Mouse (Mus musculus): Measurements from ENCODE around the gene Arhgap35.

The Arhgap35 gene

DNA sequence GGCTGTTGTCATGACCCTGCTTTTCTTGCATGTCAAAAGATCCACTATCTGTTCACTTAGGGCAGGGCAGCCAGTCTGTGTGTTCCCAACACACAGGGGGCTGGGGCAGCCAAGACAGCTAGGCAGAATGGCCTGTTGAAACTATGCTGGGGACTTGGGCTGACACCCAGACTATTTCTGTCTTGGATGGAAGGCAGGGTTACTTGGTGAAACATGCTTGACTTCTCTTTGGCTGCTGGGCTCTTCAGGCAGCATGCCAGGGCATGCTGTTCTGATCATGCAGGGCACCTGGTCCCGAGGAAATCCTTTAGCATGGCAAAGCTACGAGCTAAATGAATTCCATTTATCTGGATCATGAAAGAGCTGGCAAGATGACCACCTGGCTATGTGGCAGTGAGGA lies 90.5 kb downstream of the Arhgap35 start:
- DNase-seq (ENCODE audit: low read depth, low spot score): no peak

DNA sequence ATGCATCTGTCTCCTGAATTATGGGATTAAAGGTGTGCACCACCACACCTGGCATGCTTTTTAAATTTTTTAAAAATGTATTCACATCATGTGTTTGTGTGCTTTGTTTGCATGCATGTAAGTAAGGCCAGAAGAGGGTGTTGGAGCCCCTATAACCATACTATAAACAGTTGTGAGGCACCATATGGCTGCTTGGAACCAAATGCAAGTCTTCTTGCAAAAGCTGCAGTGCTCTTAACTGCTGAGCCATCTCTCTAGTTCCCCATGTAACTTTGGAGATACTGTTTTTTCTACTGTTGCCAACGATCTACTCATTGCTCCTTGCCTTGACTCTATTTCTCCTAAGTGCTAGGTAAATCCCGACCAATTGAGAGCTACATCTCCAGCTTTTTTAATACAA lies 95.5 kb downstream of the Arhgap35 start:
- no peak for DNase-seq (ENCODE audit: low read depth, low spot score)

DNA sequence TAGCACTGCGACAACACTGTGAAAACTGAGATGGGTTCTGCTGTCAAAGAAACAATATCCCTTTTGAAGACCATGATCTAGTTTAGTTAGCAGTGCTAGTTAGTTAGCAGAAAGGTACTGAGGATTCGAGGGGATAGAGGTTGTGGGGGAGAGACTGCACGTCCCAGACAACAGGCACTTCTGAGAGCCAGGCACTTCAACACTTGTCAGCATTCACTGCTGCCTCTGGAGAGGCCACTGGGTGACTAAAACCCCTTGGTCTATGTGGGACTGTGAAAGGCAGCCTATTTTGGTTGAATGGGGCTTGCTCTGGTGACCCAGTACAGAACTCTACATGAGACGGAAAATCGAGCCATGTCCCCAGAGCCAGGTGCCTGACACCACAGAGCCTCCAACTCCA lies 97.6 kb downstream of the Arhgap35 start:
- no peak for DNase-seq (ENCODE audit: low read depth, low spot score)

DNA sequence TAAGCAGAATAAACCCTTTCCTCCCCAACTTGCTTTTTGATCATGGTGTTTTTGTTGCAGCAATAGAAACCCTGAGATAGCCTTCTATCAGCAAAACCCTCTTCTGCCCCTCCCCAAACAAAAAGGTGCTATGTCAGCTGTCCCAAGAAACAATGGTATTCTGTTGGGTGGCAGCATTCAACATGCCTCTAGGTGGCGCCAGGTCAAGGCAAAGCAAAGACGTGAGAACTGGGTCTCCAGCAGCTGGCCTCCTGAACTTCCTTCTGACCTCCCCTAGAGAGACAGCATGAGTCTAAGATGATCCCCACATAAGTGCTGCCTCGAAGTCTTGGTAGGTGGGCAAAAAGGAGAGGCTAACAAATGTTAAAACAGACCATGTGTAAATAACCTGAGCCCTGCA lies 107.5 kb downstream of the Arhgap35 start:
- DNase-seq (ENCODE audit: low read depth, low spot score): peak; percentile 54

DNA sequence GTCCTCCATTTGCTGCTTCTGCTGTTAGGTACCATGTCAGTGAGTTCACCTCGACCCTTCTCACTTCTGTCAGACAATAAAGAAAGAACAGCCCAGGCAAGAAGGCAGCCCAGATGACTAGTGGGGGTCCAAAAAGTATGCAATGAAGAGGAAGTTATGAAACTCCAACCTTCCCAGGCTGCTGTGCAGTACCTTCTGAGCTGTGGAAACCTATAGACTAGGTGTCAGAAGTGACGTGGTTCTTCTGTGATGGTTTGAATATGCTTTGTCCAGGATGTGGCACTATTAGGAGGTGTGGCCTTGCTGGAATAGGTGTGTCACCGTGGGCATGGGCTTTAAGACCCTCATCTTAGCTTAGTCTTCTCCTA lies 109.6 kb downstream of the Arhgap35 start:
- DNase-seq (ENCODE audit: low read depth, low spot score): no peak

DNA sequence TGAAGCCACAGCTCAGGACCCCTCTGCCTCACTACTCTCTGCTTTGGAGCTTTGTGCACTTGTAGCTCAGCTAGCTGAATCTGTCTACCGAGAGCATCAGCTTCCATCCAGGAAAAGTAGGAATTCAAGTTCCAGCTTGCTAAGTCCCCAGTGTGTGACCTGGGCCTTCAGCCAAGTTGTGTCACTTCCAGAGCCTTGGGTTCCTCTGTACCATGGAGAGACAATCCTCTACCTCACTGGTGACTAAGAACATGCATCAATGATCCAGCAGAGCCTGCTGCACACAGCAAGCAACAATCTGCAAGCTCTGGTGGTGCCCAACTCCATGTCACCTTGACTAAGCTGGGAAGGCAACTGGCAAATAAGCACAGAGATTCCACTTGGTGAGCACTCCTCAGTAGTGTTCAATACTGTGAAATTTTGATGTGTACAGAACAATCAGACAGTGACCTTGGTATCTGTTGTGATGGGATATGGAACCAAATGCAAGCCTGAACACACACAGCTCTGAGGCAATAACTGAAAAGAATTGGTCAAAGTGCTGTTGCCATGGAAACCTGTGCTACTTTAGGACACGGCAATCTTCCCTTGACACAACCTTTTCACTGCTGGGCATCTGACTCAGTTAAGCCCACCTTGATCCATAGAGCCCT lies 110.1 kb downstream of the Arhgap35 start:
- no peak for DNase-seq (ENCODE audit: low read depth, low spot score)

DNA sequence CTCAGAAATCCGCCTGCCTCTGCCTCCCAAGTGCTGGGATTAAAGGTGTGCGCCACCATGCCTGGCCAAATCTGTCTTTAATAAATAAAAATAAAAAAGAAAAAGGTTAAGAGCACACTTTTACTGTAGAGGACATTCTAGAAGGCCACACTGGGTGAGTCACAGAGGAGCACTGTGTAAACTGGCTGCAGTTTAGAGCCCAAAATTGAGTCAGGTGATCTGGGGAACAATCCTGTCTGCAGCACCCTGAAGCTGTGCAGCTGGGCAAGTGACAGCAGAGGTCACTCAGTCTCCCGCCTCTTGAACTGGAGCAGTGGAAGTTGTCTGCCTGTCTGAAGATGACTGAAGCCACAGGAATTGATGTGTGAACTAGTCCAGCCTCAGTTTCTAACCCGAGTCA lies 113.2 kb downstream of the Arhgap35 start:
- DNase-seq (ENCODE audit: low read depth, low spot score): no peak

DNA sequence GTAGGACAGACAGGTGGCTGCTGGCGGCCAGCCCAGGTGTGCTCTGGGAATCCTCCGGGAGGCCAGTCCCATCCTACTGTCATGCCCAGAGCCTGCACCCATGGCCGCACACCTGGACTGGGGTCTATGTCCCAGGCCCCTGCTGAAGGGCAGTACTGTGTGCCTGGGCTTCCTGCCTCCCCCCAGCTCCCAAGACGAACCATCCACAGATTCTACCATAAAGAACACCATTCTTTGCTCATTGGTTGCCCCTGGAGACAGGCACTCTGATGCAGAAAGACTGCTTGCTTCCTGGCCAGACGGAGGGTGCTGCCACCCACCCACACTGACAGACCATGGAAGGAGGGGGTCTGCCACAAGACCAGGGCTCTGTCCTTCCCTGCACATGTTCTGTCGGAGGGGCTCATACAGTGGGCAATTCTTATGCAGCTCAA lies 115.1 kb downstream of the Arhgap35 start:
- DNase-seq (ENCODE audit: low read depth, low spot score): no peak

DNA sequence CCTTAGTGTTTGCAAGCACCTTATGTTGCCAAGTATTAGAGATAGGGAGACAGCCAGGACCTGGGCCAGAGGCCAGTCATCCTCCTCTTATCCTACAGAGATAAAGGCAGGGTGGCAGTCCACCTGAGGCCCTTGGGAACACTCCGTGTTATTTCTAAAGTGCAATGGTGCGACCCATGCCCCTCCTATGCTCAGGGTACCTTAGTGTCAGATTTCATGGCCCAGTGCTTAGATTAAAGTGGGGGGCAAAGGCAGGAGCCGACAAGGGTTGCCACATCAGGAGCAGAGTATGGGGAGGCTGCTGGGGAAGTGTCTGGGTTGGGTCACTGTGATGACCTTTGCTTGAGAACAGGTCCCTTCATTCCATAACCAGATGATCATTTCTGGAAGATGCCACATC lies 118.5 kb downstream of the Arhgap35 start:
- no peak for DNase-seq (ENCODE audit: low read depth, low spot score)

DNA sequence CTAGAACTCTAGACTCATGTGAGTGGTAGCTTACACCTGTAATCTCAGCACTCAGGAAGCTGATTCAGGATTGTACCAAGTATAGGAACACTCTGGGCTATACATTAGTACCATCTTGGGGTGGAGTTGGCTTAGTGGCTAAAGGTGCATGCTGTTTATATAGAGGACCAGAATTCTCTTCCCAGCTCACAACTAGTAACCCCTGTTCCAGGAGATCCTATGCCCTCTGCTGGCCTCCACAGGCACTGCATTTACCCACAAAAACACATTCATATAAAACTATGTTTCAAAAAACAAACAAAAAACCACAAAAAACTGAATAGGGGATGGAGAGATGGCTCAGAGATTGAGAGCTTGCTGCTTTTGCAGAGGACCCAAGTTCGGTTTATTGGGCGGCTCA lies 121.4 kb downstream of the Arhgap35 start:
- DNase-seq (ENCODE audit: low read depth, low spot score): peak; percentile 30

DNA sequence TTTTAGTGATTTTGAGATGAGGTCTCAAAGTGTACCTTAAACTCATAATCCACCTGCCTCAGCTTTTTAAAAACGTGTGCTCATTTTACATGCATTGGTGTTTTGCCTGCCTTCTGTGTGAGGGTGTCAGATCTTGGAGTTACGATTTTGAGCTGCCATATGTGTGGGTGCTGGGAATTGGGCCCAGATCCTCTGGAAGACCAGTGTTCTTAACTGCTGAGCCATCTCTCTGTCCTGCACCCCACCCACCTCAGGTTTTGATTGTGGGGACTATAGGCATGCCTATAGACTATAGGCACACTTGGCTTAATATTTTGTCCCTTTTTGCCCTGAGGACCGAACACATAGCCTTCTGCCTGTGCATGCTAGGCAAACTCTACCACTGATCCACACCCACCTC lies 122.6 kb downstream of the Arhgap35 start:
- DNase-seq (ENCODE audit: low read depth, low spot score): no peak

DNA sequence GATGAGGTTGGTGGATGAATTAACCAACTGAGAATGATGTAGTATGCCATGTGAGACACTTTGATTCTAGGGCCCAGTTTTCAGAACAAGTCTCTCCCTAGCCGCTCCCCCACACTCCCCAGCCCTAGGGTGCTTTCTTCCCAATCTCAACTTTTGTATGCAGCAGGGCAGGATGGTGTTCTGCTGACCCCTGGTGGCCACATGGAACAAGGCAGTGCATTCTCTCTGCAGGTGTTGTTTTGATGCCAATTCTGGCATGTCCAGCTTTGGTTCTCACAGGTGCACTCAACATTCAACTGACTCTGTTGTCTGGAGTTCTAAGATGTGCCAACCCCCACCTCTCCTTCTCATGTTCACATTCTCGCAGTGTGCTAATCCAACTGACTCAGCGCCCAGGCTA lies 123.0 kb downstream of the Arhgap35 start:
- peak; percentile 71 for DNase-seq (ENCODE audit: low read depth, low spot score)

DNA sequence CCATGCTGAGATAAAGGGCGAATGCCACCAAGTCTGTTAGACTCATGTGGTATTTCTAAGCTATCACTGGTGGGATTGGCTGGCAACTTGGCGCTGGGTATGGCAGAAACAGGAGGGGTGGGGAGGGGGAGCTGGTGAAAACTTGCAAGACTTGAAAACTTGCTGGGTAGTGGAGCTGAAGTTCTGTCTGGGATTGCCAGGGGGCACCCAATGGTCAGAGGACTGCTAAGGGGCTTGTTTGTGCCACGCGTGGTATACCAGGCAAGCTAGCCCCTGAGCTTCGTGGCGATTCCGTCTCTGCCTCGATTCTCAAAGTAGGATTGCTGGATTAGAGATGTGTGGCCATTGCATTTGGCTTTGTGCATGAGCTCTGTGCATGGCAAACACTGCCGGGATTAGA lies 124.8 kb downstream of the Arhgap35 start:
- no peak for DNase-seq (ENCODE audit: low read depth, low spot score)

DNA sequence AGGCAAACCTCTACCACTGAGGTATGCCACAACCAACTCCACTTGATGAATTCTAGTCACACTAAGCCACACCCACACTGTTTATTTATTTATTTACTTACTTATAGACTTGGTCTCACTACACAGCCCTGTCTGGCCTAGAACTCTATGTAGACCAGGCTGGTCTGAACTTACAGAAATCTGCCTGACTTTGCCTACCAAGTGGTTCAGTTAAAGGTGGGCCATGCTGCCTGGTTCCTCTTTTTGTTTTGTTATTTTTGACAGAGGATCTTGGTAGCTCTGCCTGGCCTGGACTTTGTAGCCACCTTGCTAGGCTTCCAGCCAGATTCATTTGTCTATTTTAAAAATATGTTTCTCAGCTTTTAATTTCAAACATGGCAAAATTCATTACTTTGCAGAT lies 126.0 kb downstream of the Arhgap35 start:
- no peak for DNase-seq (ENCODE audit: low read depth, low spot score)

DNA sequence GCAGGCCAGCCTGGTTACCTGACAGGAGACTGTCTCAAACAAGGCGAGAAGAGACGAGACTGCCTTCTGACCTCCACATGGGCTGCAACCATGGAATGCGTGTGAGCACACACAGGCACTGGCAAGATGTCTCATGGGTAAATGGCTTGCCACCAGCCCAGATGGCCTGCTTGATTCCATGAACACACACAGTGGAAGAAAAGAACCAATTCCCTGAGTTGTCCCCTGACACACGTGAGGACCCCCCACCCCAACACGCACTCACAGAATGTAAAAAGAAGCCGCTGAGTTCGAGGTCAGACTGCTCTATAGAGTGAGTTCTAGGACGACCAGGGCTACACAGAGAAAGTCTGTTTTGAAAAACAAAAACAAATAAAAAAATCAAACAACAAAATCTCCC lies 137.2 kb downstream of the Arhgap35 start, which contains the start of gene Npas1:
Npas1 (minus strand) TSS at position 101 of the 400 bp plus-strand sequence.
- DNase-seq (ENCODE audit: low read depth, low spot score): no peak

DNA sequence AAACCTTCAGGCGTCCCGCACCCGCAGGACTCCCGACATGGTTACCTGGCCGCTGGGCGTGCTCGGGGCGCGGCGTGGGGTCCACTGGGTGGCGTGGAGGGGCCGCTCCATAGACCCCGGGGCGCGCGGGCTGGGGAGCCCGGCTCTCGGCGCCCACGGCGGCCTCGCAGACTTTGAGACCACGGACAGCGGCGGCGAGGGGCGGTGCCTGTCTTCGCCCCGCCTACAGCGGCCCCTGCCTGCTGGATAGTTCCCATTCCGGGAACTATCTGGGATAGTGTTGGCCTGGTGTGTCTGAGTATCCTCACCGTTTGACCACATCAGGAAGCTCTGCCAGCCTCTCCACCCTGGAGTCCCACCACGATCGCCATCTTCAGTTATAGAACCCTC lies 138.2 kb downstream of the Arhgap35 start:
- no peak for DNase-seq (ENCODE audit: low read depth, low spot score)

DNA sequence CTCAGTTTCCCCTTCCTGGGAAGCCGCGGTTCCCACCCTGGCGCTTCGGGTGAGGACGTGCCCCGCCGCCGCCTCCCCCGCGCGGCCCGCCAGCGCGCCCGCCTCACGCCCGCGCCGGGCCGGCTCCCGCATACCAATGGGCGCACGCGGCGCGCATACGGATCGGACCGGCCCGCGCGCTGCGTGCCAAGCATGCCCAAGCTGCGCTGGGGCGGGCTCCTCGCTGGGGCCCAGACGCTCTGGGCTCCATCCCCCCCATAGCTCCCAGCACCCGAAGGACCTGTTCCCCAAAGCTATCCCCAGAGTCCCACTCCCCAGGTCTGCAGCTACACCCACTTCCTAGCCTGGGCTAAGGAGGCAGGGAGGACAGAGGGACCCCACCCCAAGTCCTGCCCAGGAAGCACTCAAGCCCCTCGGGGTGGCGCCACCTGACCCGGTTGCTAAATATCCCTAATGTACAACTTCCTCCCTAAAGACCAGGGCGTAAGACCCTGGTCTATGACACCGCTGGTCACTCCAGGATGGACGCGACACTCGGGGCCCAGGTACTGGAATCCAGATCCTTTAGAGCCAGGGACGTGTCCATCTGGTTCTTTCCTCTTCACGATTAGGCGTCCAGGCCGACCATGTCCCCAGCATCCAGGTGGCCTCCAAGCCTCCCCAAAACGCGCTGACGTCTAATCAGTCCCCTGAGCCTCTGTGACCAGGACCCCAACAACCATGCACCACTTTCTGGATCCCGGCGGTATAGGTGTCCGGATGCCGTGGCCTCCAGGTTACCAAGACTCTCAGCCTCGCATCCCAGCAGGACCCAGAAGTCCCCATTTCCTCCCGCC lies 138.8 kb downstream of the Arhgap35 start:
- DNase-seq (ENCODE audit: low read depth, low spot score): no peak

DNA sequence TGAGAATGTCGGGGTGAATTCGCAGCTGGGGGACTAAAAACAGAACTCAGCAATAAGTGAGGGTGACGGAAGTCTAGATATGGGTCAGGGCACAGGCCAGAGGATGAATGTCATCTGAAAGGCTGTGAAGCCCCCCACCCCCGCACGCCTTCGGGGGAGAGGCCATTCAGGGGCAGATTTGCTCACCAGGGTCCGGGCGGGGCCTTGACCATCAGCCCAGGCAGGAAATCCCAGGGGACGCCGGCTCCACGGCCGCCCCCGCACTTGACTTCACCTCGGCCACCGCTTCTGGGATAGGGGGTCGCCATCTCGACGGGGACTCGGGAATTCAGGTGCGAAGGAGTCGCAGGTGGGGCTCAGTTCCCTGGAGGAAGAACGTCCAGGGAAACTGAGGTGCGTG lies 139.5 kb downstream of the Arhgap35 start:
- DNase-seq (ENCODE audit: low read depth, low spot score): no peak

DNA sequence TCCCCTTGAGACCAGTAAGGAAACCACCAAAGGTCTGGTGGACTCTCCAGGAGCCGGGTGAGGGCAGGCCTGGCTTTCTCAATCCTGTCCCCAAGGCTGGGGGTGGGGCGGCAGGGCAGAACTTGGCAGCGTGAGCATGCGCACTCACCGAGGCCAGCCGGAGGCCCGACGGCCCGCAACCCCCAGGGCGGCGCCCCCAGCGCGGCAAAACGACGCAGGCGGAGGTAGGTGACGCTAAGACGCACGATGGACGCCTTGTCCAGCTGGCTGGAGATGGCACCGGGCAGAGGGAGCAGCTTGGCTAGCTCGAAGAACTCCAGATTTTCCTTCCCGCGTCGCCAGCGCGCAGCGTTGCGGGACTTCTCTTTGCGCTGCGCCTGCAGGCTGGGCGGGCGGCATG lies 140.3 kb downstream of the Arhgap35 start:
- DNase-seq (ENCODE audit: low read depth, low spot score): no peak

DNA sequence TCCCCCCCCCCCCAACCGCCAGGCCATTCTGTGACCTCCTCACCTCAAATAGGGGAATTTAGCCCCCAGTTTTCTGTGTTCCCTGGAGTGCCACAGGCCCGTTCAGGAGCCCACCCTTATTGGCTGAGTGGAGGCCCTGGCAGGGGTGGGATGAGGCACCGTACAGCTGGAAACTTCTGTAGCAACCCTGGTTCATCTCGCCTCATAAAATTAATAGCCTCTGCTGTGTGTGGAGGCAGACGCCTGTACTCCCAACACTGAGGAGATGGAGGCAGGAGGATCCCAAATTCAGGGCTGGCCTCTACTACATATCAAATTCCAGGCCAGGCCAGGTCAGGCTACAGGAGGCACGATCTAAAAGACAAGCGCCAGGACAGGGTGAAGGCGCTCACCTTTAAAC lies 140.9 kb downstream of the Arhgap35 start:
- no peak for DNase-seq (ENCODE audit: low read depth, low spot score)

DNA sequence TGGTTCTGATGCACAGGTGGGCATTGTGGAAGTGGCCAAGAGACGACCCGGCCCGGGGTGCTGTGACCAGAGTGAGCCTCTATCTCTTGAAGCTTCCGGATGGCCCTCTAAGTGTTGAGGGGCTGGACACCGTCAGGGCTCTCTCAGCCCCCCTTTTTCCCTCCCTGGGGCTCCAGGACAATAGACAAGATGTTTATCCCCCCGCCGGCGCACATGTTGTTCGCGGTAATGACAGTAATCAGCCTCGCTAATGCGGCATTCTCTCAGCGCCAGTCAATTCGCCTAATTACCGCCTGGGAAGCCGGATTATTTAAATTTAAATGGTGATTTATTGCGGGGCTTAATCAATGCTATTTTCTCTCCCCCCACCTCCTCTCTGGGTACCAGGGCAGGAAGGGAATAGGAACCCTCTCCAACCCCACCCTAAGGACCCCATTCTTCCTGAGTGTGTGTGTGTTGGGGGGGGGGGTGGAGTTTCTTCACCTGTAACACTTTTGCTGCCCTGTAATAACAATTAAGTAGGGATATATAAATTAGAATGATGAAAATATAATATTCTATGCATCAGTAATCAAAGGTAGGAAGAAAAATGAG lies 142.6 kb downstream of the Arhgap35 start:
- DNase-seq (ENCODE audit: low read depth, low spot score): no peak

DNA sequence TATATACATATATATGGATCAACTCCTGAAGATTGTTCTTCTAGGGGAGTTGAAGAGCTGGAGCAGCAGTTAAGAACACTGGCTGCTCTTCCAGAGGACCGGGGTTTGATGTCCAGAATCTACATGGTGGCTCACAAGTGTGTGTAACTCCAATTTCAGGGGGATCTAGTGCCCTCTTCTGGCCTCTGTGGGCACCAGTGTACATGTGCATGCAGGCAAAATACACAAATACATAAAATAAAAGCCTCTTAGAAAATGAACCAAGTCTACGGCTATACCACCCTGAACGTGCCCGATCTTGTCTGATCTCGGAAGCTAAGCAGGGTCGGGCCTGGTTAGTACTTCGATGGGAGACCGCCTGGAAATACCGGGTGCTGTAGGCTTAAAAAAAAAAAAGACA lies 143.2 kb downstream of the Arhgap35 start:
- no peak for DNase-seq (ENCODE audit: low read depth, low spot score)

DNA sequence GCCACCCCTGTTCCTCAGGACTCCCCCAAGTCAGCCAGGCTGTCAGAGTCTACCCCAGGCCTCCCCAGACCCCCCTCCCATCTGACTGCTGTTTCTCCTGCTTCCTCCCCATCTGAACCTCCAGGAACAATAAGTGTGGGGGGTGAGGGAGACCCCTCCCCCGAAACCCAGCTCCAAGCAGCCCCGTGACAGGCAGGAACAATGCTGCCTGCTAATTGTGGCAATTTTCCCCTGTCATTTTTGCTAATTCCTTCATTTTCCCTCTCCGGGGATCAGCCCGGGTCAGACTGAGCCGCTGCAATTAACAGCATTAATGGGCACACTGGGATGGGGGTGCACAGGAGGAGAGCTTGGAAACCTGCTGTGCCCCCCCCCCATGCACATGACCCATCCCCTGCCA lies 146.7 kb downstream of the Arhgap35 start:
- DNase-seq (ENCODE audit: low read depth, low spot score): no peak

Data from mesoderm, embryonic 11.5 days (tissue).